Mouse (Mus musculus): ENCODE data around the gene Cyp2d11.
A peak's percentile ranks its signal among the peaks of the same experiment; 100 is the strongest.

Gene Cyp2d11

GRCm38 (mm10) chr15:82351480-82351879, 42.3 kb downstream of the Cyp2d11 start:
- DNase-seq (ENCODE audit: low spot score in 2 of 2), result no peak

GRCm38 (mm10) chr15:82350349-82350748, 43.5 kb downstream of the Cyp2d11 start:
- DNase-seq (ENCODE audit: low spot score in 2 of 2), result no peak

GRCm38 (mm10) chr15:82348999-82349341, 44.9 kb downstream of the Cyp2d11 start:
- no peak for DNase-seq (ENCODE audit: low spot score in 2 of 2)

DNA sequence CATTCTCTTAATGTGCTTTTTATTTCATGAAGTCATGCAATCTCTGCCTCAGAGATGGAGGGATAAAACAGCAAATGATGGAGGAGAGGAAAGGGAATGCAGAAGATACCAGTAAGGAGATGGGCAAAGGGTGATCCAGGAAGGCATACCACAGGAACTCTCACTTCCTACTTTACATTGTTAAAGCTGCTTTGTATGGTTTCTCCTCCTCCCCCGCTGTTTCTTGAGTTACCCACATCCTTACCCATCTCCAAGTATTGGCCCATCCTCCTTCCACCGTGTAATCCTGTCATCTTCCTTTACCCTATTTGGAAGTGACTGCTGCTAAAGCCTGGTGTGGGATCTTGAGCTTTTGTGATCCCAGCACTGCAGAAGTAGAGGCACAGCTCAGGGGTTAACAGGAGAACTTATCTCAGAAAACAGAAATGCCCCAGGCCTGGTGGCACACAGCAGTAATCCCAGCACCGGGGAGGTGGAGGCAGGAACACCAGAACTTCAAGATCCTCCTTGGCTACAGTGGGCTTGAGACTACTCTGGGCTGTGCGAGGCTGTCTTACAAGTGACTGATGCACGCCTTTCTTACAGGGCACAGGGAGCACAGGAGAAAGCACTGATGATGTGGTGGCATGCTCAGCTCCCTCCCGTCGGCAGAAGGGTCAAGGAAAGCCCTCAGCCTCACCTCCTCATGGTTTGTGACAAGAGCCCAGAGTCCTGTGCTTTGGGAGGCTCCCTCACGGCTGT, 45.4 kb downstream of the Cyp2d11 start:
- DNase-seq (ENCODE audit: low spot score in 2 of 2), result no peak

DNA sequence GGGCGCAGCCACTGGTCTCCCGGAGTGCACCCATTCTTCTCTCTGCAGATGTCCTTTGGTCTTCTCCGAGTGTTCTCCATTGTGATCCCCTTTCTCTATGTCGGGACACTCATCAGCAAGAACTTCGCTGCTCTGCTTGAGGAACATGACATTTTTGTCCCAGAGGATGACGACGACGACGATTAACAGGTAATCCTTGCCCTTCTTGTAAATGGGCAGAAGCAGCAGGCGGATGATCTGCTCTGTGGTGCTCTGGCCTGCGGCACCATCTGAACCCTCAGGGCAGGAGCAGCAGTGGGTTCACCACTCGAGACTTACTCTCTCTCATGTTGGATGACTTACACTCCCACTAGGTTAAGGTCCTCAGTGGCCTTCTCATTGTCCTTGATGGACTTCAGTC, 46.0 kb downstream of the Cyp2d11 start:
- DNase-seq (ENCODE audit: low spot score in 2 of 2), result no peak

- no peak for DNase-seq (ENCODE audit: low spot score in 2 of 2)
These were observed 46.5 kb downstream of the Cyp2d11 start for GRCm38 (mm10) chr15:82347303-82347676.

- no peak for DNase-seq (ENCODE audit: low spot score in 2 of 2)
These were observed 47.1 kb downstream of the Cyp2d11 start for GRCm38 (mm10) chr15:82346580-82347302.

GRCm38 (mm10) chr15:82345820-82346470, 47.9 kb downstream of the Cyp2d11 start:
- peak; percentile 95 to 96 for DNase-seq (ENCODE audit: low spot score in 2 of 2)

- DNase-seq (ENCODE audit: low spot score in 2 of 2), result no peak
These were observed 48.9 kb downstream of the Cyp2d11 start for GRCm38 (mm10) chr15:82344971-82345370.

DNA sequence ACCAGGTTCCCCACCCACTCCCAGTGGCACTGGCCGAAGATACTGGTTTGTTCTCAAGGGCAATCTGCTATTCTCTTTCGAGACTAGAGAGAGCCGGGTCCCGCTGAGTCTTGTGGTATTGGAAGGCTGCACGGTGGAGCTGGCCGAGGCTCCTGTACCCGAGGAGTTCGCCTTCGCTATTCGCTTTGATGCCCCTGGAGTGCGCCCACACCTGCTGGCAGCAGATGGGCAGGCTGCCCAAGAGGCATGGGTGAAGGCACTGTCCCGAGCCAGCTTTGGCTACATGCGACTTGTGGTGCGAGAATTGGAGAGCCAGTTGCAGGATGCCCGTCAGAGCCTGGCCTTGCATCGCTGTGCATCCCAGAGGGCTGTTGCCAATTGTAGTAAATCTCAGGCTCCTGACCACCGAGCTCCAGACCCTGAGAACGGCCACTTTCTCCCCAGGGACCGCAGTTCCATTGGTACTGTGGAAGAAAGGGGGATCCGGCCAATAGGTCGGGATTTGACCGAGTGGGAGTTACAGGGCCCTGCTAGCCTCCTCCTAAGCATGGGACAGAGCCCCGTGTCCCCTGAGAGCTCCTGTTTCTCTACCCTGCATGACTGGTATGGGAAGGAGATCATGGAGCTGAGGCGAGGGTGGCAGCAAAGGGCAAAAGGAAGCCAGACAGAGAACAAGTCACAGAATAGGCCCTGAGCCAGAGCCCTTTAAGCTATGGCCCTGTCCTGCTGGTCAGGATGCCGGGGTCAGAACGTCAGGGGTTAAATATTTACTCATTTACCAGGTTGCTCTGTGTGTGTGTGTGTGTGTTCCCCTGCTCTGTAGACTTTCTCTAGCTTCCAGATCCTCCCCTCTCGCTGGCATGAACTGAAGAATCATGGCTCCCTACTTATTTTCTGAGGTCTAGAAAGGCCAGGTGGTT, 50.2 kb downstream of the Cyp2d11 start:
- no peak for DNase-seq (ENCODE audit: low spot score in 2 of 2)

DNA sequence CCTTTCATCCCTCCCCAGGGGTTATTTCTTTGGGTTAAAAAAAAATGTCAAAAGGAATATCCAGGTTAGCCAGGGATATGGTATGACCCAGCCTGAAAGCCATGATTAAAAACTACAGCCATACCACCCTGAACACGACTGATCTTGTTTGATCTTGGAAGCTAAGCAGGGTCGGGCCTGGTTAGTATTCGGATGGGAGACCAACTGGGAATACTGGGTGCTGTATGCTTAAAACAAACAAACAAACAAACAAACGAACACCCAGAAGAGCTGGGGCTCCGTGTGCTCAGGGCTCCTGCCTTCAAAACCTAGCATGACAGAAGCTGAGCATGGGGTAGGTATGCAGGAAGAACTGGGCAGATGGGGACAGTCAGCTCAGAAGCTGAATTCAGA, 51.3 kb downstream of the Cyp2d11 start:
- no peak for DNase-seq (ENCODE audit: low spot score in 2 of 2)

DNA sequence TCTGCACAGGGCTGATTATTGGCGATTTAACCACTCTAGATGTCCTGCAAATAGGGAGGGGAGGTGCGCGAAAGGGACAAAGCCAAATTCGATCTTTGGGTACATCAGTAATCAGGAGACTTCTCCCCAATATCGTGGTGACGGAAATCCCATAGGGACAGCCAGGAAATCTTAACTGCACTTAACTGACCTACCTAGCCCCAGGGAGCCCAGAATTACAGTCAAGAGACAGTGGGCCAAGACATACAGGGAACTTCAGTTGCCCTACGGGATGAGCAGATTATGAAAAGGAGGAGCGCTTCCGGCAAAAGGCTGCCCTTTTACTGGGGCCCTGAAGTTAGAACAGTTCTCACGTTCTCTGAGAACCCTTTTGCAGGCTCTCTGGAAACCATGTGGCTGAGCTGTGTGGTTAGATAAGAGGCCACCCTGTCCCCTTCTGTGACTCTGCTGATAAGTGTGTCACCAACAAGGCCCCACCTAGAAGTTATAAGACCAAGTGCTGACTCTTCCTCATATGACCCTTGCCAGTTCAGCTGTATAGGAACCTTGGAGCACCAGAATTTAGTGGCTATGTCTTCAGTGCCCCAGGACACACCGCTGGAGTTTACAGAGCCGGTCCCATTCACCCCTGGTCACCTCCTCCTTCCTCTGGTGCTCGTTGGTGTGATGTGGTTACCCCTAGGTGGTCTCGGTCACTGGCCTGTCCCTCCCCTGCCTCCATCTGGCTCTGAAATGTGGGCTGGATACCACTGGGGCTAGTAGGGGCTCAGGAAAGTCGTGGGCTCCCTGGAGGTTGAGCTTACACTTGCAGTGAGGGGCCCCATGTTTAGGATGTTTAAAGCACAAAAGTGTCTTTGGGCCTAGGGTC, 51.9 kb downstream of the Cyp2d11 start:
- peak; percentile 45 to 57 for DNase-seq (ENCODE audit: low spot score in 2 of 2)

GRCm38 (mm10) chr15:82341036-82341501, 52.8 kb downstream of the Cyp2d11 start:
- peak; percentile 63 to 70 for DNase-seq (ENCODE audit: low spot score in 2 of 2)

DNA sequence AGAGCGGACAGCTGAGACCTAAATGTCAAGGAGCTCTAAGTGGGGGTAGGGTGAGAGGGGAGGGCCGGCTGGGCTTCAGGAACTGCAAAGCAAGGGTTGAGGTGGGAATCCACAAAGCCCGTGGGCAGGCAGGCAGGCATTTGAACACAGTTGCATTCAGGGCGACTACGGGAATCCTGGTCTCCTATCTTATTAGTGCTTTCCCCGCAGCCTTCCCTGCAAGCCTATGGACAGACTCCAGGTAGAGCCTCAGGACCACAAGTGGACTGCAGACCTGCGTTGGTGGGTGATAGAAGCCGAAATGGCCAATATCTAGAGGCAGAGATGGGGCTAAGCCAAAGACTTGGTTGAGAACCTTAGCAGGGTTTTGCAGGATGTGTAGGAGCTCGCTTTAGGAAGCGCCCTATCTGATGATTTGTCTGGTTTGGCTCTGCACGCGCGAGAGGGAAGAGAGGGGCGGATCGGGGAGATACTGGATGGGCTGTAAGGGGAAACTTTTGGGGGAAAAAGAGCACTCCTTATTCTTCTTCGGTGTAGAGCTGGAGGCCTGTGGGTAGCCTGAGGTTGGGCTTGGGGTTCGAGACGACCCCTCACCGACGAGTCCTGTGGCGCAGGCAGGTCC, 53.3 kb downstream of the Cyp2d11 start:
- DNase-seq (ENCODE audit: low spot score in 2 of 2), result no peak

GRCm38 (mm10) chr15:82339634-82340254, 54.1 kb downstream of the Cyp2d11 start:
- no peak for DNase-seq (ENCODE audit: low spot score in 2 of 2)
